Comparison of ENCODE assay signal across 8 mouse cellular contexts in the genomic region with DNA sequence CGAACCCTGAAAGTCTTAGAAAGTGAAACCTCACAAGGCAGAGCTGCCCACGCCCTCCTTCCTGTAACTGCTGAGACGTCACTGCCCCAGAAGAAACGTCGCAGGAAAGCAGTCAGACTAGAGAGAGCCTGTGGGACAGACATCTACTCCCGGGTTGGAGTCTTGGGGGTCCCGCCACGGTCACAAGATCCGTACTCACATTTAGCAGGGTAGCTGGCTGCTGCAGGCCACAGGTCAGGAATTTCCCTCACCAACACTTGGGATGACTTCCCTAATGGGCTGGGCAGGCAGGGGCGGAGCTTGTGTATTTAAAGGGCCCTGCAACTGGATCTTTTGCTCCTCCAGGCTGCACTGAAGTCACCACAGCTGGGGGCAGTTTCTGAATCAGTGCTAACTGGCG. TPM values are rescaled to one million over a fixed set of nuclear protein-coding genes. Genes with fewer than 3 reads are reported as not detected.
A peak's percentile ranks its signal among the peaks of the same experiment; 100 is the strongest.
DNase-seq lines count a peak whose midpoint lies in the region; ATAC-seq and TF ChIP-seq lines count a peak whose summit lies in the region.

Gene Mvp, minus strand, starts transcription at position 302 of the 400 bp plus-strand sequence.

- H3K4me1 ChIP-seq in hindbrain, embryonic 13.5 days (replicated peaks), result peaks cover 52% of the 10 kb centered on the region
- H3K4me1 ChIP-seq in midbrain, postnatal 0 days (ENCODE audit: insufficient read depth, low read length), result peaks cover 24% of the 10 kb centered on the region

- H3K9ac ChIP-seq in hindbrain, embryonic 13.5 days, result peak within 1 kb of the TSS; percentile 92
- 0 out of 2 replicates have a peak within 1 kb of the TSS, but pooled peaks have one; percentile 0 for H3K9ac ChIP-seq in midbrain, postnatal 0 days (replicated peaks; ENCODE audit: low read length, poor library complexity, severe bottlenecking)

- H3K27me3 ChIP-seq in hindbrain, embryonic 13.5 days, result no peaks in the 10 kb centered on the region
- H3K27me3 ChIP-seq in midbrain, postnatal 0 days (ENCODE audit: insufficient read depth, low read length), result no peaks in the 10 kb centered on the region

- H3K36me3 ChIP-seq in hindbrain, embryonic 13.5 days, result peaks cover 38% of the 10 kb centered on the region
- H3K36me3 ChIP-seq in midbrain, postnatal 0 days (ENCODE audit: insufficient read depth, low read length), result peaks cover 12% of the 10 kb centered on the region; the same call in 1 of the 2 replicates

- ATAC-seq in hindbrain, embryonic 13.5 days (ENCODE audit: low FRiP score), result no peak
- no peak for ATAC-seq in midbrain, postnatal 0 days (ENCODE audit: low FRiP score)

- DNase-seq in ovary, adult 18-20 months (ENCODE audit: low spot score), result peak; percentile 53
- DNase-seq in ovary, postnatal 10 days (ENCODE audit: low spot score), result no peak
- DNase-seq in cerebellum, adult 9-11 months, result peak; percentile 79
- peak; percentile 77 for DNase-seq in gastrocnemius, adult 18-20 months (ENCODE audit: low spot score)
- peak; percentile 68 for DNase-seq in liver
- DNase-seq in midbrain, postnatal 0 days (ENCODE audit: low spot score), result no peak
- peak; percentile 64 for DNase-seq in thymus, postnatal 4 days

- H3K27ac ChIP-seq in hindbrain, embryonic 13.5 days, result peak within 1 kb of the TSS; percentile 98; the same call in 1 of the 2 replicates
- no peak within 1 kb of the TSS for H3K27ac ChIP-seq in midbrain, postnatal 0 days (ENCODE audit: low read depth, low read length)

- TF ChIP-seq CTCF in midbrain, postnatal 0 days (IDR thresholded peaks at IDR 0.05), result no peak

- 70% methylated on average over 11 of the region's 11 CpGs for WGBS in hindbrain, embryonic 13.5 days
- 80% methylated on average over 11 of the region's 11 CpGs for WGBS in midbrain, postnatal 0 days

- peak within 1 kb of the TSS; percentile 93 for H3K4me2 ChIP-seq in hindbrain, embryonic 13.5 days
- H3K4me2 ChIP-seq in midbrain, postnatal 0 days (ENCODE audit: low read depth, low read length, poor library complexity, severe bottlenecking), result peak within 1 kb of the TSS; percentile 93; the same call in 1 of the 2 replicates

- peak within 1 kb of the TSS; percentile 65 for H3K4me3 ChIP-seq in hindbrain, embryonic 13.5 days
- peak within 1 kb of the TSS; percentile 18; the same call in 1 of the 2 replicates for H3K4me3 ChIP-seq in midbrain, postnatal 0 days (ENCODE audit: low read depth, low read length)

- no peaks in the 10 kb centered on the region for H3K9me3 ChIP-seq in hindbrain, embryonic 13.5 days
- no peaks in the 10 kb centered on the region for H3K9me3 ChIP-seq in midbrain, postnatal 0 days (ENCODE audit: low read length)

RNA-seq across cellular contexts. Expression of gene Mvp, which starts in this region (rescaled TPM):
- 10 to 100 TPM; 27.5 to 40.9 TPM for total RNA-seq in gastrocnemius, adult 18-20 months (2021)
- 4.5 and 5.2 TPM in 2 replicates for polyA plus RNA-seq in hindbrain, embryonic 13.5 days (2015; fragmentation: Nextera tagmentation; extraction: Ambion mirVana)
- 4.2 and 7.2 TPM in 2 replicates for total RNA-seq in midbrain, postnatal 0 days (2014; rRNA removed)
- polyA plus RNA-seq in midbrain, postnatal 0 days (2015; fragmentation: Nextera tagmentation; extraction: Ambion mirVana), result 3.9 and 4.4 TPM in 2 replicates

Comparison
In these comparisons a context has a peak if more than half of its experiments do, and no peak if none do; other contexts are left out.
1. DNase-seq: peak in ovary, adult 18-20 months (single experiment), cerebellum, adult 9-11 months (single experiment), gastrocnemius, adult 18-20 months (single experiment), liver (single experiment) and thymus, postnatal 4 days (single experiment); none in ovary, postnatal 10 days (single experiment) and midbrain, postnatal 0 days (single experiment).